Mouse (Mus musculus): Measurements from ENCODE around the gene Olfr872.
A peak's percentile ranks its signal among the peaks of the same experiment; 100 is the strongest.
"Not testable (repeated sequence)": the region's sequence is repeated elsewhere in the genome, so short reads cannot be mapped to it uniquely, and the experiment has no call there.

Gene Olfr872

GRCm38 (mm10) chr9:20236819-20237218, at the start of gene Olfr872:
TSS of gene Olfr872 (plus strand) at chr9:20237119.
- no peak for DNase-seq (ENCODE audit: low spot score in 2 of 2)

- peak in 1 of 2 experiments; percentile 1 for DNase-seq (ENCODE audit: low spot score in 2 of 2)
Measured at GRCm38 (mm10) chr9:20202131-20202530, 34.8 kb upstream of the Olfr872 start.

- DNase-seq (ENCODE audit: low spot score in 2 of 2) = not testable (repeated sequence)
Measured at GRCm38 (mm10) chr9:20203413-20203984, 33.4 kb upstream of the Olfr872 start.

GRCm38 (mm10) chr9:20210812-20211211, 26.1 kb upstream of the Olfr872 start:
- no peak for DNase-seq (ENCODE audit: low spot score in 2 of 2)

GRCm38 (mm10) chr9:20211477-20211876, 25.4 kb upstream of the Olfr872 start:
- DNase-seq (ENCODE audit: low spot score in 2 of 2) = no peak

GRCm38 (mm10) chr9:20211907-20212306, 25.0 kb upstream of the Olfr872 start, which contains the start of gene Olfr871:
TSS of gene Olfr871 (plus strand) at chr9:20212207.
- no peak for DNase-seq (ENCODE audit: low spot score in 2 of 2)

GRCm38 (mm10) chr9:20237378-20237777, 459 bp downstream of the Olfr872 start:
- no peak for DNase-seq (ENCODE audit: low spot score in 2 of 2)

GRCm38 (mm10) chr9:20282051-20282450, 45.1 kb downstream of the Olfr872 start, which contains the start of gene Olfr39:
TSS of gene Olfr39 (plus strand) at chr9:20282351.
- DNase-seq (ENCODE audit: low spot score in 2 of 2) = no peak

GRCm38 (mm10) chr9:20295562-20295961, 58.6 kb downstream of the Olfr872 start:
- DNase-seq (ENCODE audit: low spot score in 2 of 2) = not testable (repeated sequence)

- no peak for DNase-seq (ENCODE audit: low spot score in 2 of 2)
Measured at GRCm38 (mm10) chr9:20298232-20298631, 61.3 kb downstream of the Olfr872 start, which contains the start of gene Olfr873. TSS of gene Olfr873 (plus strand) at chr9:20298532.
